Mouse (Mus musculus) MEL (cell line): ENCODE data around the gene Cdk20. TPM values are rescaled to one million over a fixed set of nuclear protein-coding genes. Genes with fewer than 3 reads are reported as not detected.

ENCODE experiments used
- DNase-seq: peaks from one replicate; pipeline ENCODE4 v3.0.0; 2011; ENCODE audit warnings: low read depth, low spot score
- H3K27ac ChIP-seq: 2 replicates; pipeline ENCODE4 v1.5.1; 2012; ENCODE audit warnings: low read depth, mild to moderate bottlenecking, control low read depth, low read length, moderate library complexity; ENCODE audit not compliant: control insufficient read depth
- H3K27me3 ChIP-seq, 2 experiments: fragments of 150-350 bp in 1 of 2; sonication (generic) in 1 of 2; 2 replicates each; pipeline ENCODE4 v1.6.1; 2012; ENCODE audit warnings: low read length in 2 of 2, mild to moderate bottlenecking in 2 of 2, improper control_type of control experiment in 1 of 2, moderate library complexity in 1 of 2; ENCODE audit not compliant: insufficient read depth in 2 of 2, control insufficient read depth in 1 of 2
- H3K36me3 ChIP-seq, 2 experiments: 2 replicates each; pipeline ENCODE4 v1.6.1; 2012 to 2014; ENCODE audit warnings: low read length in 2 of 2, improper control_type of control experiment in 1 of 2, inconsistent platforms in 1 of 2, mild to moderate bottlenecking in 1 of 2; ENCODE audit not compliant: insufficient read depth in 2 of 2, control insufficient read depth in 1 of 2
- H3K4me1 ChIP-seq, 2 experiments: fragments of 150-350 bp in 1 of 2; sonication (generic) in 1 of 2; 2 replicates each; pipeline ENCODE4 v1.6.1; 2012; ENCODE audit warnings: low read length in 2 of 2, improper control_type of control experiment in 1 of 2, mild to moderate bottlenecking in 1 of 2; ENCODE audit not compliant: insufficient read depth in 2 of 2, control insufficient read depth in 1 of 2
- H3K4me3 ChIP-seq, 2 experiments: fragments of 150-350 bp in 1 of 2; sonication (generic) in 1 of 2; 2 replicates each; pipeline ENCODE4 v1.5.1; 2012; ENCODE audit warnings: low read depth in 2 of 2, low read length in 2 of 2, mild to moderate bottlenecking in 2 of 2, moderate library complexity in 2 of 2, control low read depth in 1 of 2, improper control_type of control experiment in 1 of 2; ENCODE audit not compliant: control insufficient read depth in 1 of 2, insufficient read depth in 1 of 2
- H3K79me2 ChIP-seq: 2 replicates; pipeline ENCODE4 v1.6.1; 2012; ENCODE audit warnings: mild to moderate bottlenecking, low read length, moderate library complexity; ENCODE audit not compliant: control insufficient read depth, poor library complexity, insufficient read depth
- H3K9ac ChIP-seq: 2 replicates; pipeline ENCODE4 v1.6.1; 2012; ENCODE audit warnings: low read depth, mild to moderate bottlenecking, control low read depth, low read length, moderate library complexity; ENCODE audit not compliant: control insufficient read depth, poor library complexity, severe bottlenecking
- H3K9me3 ChIP-seq: fragments of 150-350 bp; sonication (generic); replicated peaks from 2 replicates; pipeline ENCODE4 v1.6.1; 2012; ENCODE audit warnings: mild to moderate bottlenecking, low read length, improper control_type of control experiment, moderate library complexity; ENCODE audit not compliant: insufficient read depth
- BHLHE40 ChIP-seq: IDR thresholded peaks from 2 replicates; pipeline ENCODE4 v1.6.1; 2012; ENCODE audit warnings: low read depth, mild to moderate bottlenecking, inconsistent platforms, low read length, improper control_type of control experiment, borderline replicate concordance
- CHD1 ChIP-seq: IDR thresholded peaks from 2 replicates; pipeline ENCODE4 v1.6.1; 2012; ENCODE audit warnings: low read depth, mild to moderate bottlenecking, inconsistent platforms, low read length, improper control_type of control experiment
- CHD2 ChIP-seq: IDR thresholded peaks from 2 replicates; pipeline ENCODE4 v1.6.1; 2011; ENCODE audit warnings: low read length, improper control_type of control experiment
- CTCF ChIP-seq, 3 experiments: IDR thresholded peaks in 2 of 3; conservative IDR thresholded peaks in 1 of 3; 2 replicates each; pipeline ENCODE4 v1.5.1; 2011 to 2012; ENCODE audit warnings: low read length in 3 of 3, low read depth in 2 of 3, mild to moderate bottlenecking in 2 of 3, improper control_type of control experiment in 1 of 3, inconsistent platforms in 1 of 3, mixed read lengths in 1 of 3, moderate library complexity in 1 of 3; ENCODE audit not compliant: control insufficient read depth in 1 of 3, insufficient read depth in 1 of 3, poor library complexity in 1 of 3, severe bottlenecking in 1 of 3
- ELF1 ChIP-seq: IDR thresholded peaks from 2 replicates; pipeline ENCODE4 v1.6.1; 2014; ENCODE audit warnings: low read depth, mild to moderate bottlenecking, inconsistent platforms, low read length, improper control_type of control experiment, moderate library complexity
- EP300 ChIP-seq, 2 experiments: IDR thresholded peaks; 2 replicates each; pipeline ENCODE4 v1.6.1; 2011; ENCODE audit warnings: improper control_type of control experiment in 2 of 2, low read length in 2 of 2, low read depth in 1 of 2, mild to moderate bottlenecking in 1 of 2
- ETS1 ChIP-seq: IDR thresholded peaks from 2 replicates; pipeline ENCODE4 v1.6.1; 2012; ENCODE audit warnings: low read depth, mild to moderate bottlenecking, inconsistent platforms, low read length, improper control_type of control experiment, moderate library complexity
- GABPA ChIP-seq: IDR thresholded peaks from 2 replicates; pipeline ENCODE4 v1.6.1; 2012; ENCODE audit warnings: low read depth, mild to moderate bottlenecking, inconsistent platforms, low read length, improper control_type of control experiment, moderate library complexity
- GATA1 ChIP-seq: IDR thresholded peaks from 2 replicates; pipeline ENCODE4 v1.6.1; 2011; ENCODE audit warnings: low read depth, low read length, improper control_type of control experiment
- HCFC1 ChIP-seq: IDR thresholded peaks from 2 replicates; pipeline ENCODE4 v1.6.1; 2012; ENCODE audit warnings: low read depth, mild to moderate bottlenecking, inconsistent platforms, low read length, improper control_type of control experiment, moderate library complexity
- MEF2A ChIP-seq: IDR thresholded peaks from 2 replicates; pipeline ENCODE4 v1.6.1; 2014; ENCODE audit warnings: low read depth, mild to moderate bottlenecking, inconsistent platforms, low read length, improper control_type of control experiment; ENCODE audit not compliant: poor library complexity, insufficient replicate concordance, severe bottlenecking; ENCODE audit errors: extremely low read depth
- MXI1 ChIP-seq: IDR thresholded peaks from 2 replicates; pipeline ENCODE4 v1.6.1; 2011; ENCODE audit warnings: mild to moderate bottlenecking, low read depth, low read length, improper control_type of control experiment
- MYC ChIP-seq: IDR thresholded peaks from 2 replicates; pipeline ENCODE4 v1.6.1; 2011; ENCODE audit warnings: low read depth, mild to moderate bottlenecking, low read length, improper control_type of control experiment, moderate library complexity
- NELFE ChIP-seq: IDR thresholded peaks from 2 replicates; pipeline ENCODE4 v1.6.1; 2011; ENCODE audit warnings: low read depth, low read length, improper control_type of control experiment
- NRF1 ChIP-seq: IDR thresholded peaks from 2 replicates; pipeline ENCODE4 v1.6.1; 2014; ENCODE audit warnings: low read depth, mild to moderate bottlenecking, inconsistent platforms, low read length, improper control_type of control experiment, moderate library complexity; ENCODE audit not compliant: poor library complexity, insufficient read depth, severe bottlenecking
- POLR2A ChIP-seq, 2 experiments: IDR thresholded peaks; 2 replicates each; pipeline ENCODE4 v1.6.1; 2011 to 2012; ENCODE audit warnings: low read length in 2 of 2, mild to moderate bottlenecking in 2 of 2, control low read depth in 1 of 2, improper control_type of control experiment in 1 of 2, low read depth in 1 of 2, moderate library complexity in 1 of 2; ENCODE audit not compliant: control insufficient read depth in 1 of 2, insufficient read depth in 1 of 2, poor library complexity in 1 of 2
- POLR2AphosphoS2 ChIP-seq: IDR thresholded peaks from 2 replicates; pipeline ENCODE4 v1.6.1; 2011; ENCODE audit warnings: low read length, improper control_type of control experiment
- RAD21 ChIP-seq: IDR thresholded peaks from 2 replicates; pipeline ENCODE4 v1.6.1; 2011; ENCODE audit warnings: mild to moderate bottlenecking, low read depth, low read length, improper control_type of control experiment
- SMC3 ChIP-seq: IDR thresholded peaks from 2 replicates; pipeline ENCODE4 v1.6.1; 2011; ENCODE audit warnings: low read depth, low read length, improper control_type of control experiment
- TBP ChIP-seq: IDR thresholded peaks from 2 replicates; pipeline ENCODE4 v1.8.0; 2011; ENCODE audit warnings: low read depth, low read length, improper control_type of control experiment
- UBTF ChIP-seq: IDR thresholded peaks from 2 replicates; pipeline ENCODE4 v1.6.1; 2012; ENCODE audit warnings: low read depth, mild to moderate bottlenecking, inconsistent platforms, low read length, improper control_type of control experiment, moderate library complexity, borderline replicate concordance; ENCODE audit not compliant: insufficient read depth
- ZC3H11A ChIP-seq: IDR thresholded peaks from 2 replicates; pipeline ENCODE4 v1.6.1; 2012; ENCODE audit warnings: low read depth, mild to moderate bottlenecking, inconsistent platforms, low read length, improper control_type of control experiment
- ZKSCAN1 ChIP-seq: IDR thresholded peaks from 2 replicates; pipeline ENCODE4 v1.6.1; 2012; ENCODE audit warnings: low read depth, mild to moderate bottlenecking, inconsistent platforms, low read length, improper control_type of control experiment, moderate library complexity
- ZMIZ1 ChIP-seq: IDR thresholded peaks from 2 replicates; pipeline ENCODE4 v1.6.1; 2012; ENCODE audit warnings: low read depth, mild to moderate bottlenecking, inconsistent platforms, low read length, improper control_type of control experiment, moderate library complexity
- polyA plus RNA-seq, 2 experiments: library from polyadenylated mRNA; stranded (reverse) in 1 of 2; unstranded in 1 of 2; fragments of >175 nt in 1 of 2; fragments of >200 nt in 1 of 2; gene quantifications; 2 replicates each; pipeline versions ENCODE4 v1.2.1 to v1.2.4; 2012; ENCODE audit warnings: low replicate concordance in 2 of 2, low read depth in 1 of 2; ENCODE audit not compliant: insufficient read length in 2 of 2, insufficient read depth in 1 of 2, missing spikeins in 1 of 2
- total RNA-seq: library from RNA; depleted of rRNA; stranded (reverse); fragments of 300-350 nt; gene quantifications from 2 replicates; pipeline ENCODE4 v1.2.3, GENCODE M21; 2012

Cdk20 gene
- total and polyA plus RNA-seq, 3 experiments = 3.6 to 9.3 TPM; not detected in 1

GRCm38 (mm10) chr13:64447947-64448346, 15.8 kb downstream of the Cdk20 start:
- Histone ChIP-seq H3K9ac (no peak overlapping the region), H3K9me3 (no peaks in the 10 kb centered on the region), H3K27ac (no peak overlapping the region), H3K4me1 (peaks cover 17 to 23% of the 10 kb centered on the region in 2 experiments), H3K27me3 (no peaks in the 10 kb centered on the region), H3K79me2 (no peaks in the 10 kb centered on the region), H3K36me3 (peaks cover 0 to 22% of the 10 kb centered on the region in 2 experiments; a peak in 2 of 4 replicates), H3K4me3 (no peak overlapping the region)
- TF ChIP-seq ZKSCAN1 (no peak), POLR2AphosphoS2 (no peak), NRF1 (no peak), MYC (0 out of 2 replicates have a peak, but pooled peaks have one; percentile 9), GABPA (no peak), CHD1 (no peak), ELF1 (no peak), BHLHE40 (no peak), ETS1 (no peak), EP300 (IDR thresholded peaks at IDR 0.05; ENCODE audit: low read depth in 1 of 2, low read length in 2 of 2) (0 out of 4 replicates have a peak, but pooled peaks of 1 of the 2 experiments have one; percentile 4), POLR2A (IDR thresholded peaks at IDR 0.05; ENCODE audit: control insufficient read depth in 1 of 2, insufficient read depth in 1 of 2, low read depth in 1 of 2, low read length in 2 of 2, poor library complexity in 1 of 2) (no peak), GATA1 (no peak), HCFC1 (no peak), RAD21 (peak; percentile 74), CHD2 (no peak), CTCF (IDR thresholded peaks at IDR 0.05 in 2 of 3, conservative IDR thresholded peaks at IDR 0.05 in 1 of 3; ENCODE audit: control insufficient read depth in 1 of 3, insufficient read depth in 1 of 3, low read depth in 2 of 3, low read length in 3 of 3, poor library complexity in 1 of 3, severe bottlenecking in 1 of 3) (peak; percentile 37 to 73 (median 67)), TBP (no peak), MEF2A (no peak), ZC3H11A (peak; percentile 59), SMC3 (peak; percentile 70), MXI1 (no peak), UBTF (no peak), ZMIZ1 (no peak), NELFE (no peak)
- DNase-seq = peak; percentile 59
